Mouse (Mus musculus) liver, embryonic 11.5 days (tissue): ENCODE results near the gene Cmtm3. TPM values are rescaled to one million over a fixed set of nuclear protein-coding genes. Genes with fewer than 3 reads are reported as not detected.

Experiments used
- ATAC-seq: fragments of 200-750 bp; cut with Nextera tagmentation; replicated peaks from 2 replicates; pipeline ENCODE4 v1.8.0; 2017; ENCODE audit warnings: moderate number of reproducible peaks, mild to moderate bottlenecking, moderate TSS enrichment, moderate library complexity; ENCODE audit not compliant: low FRiP score
- DNase-seq: peaks from one replicate; pipeline ENCODE4 v3.0.0-alpha.2; 2017; ENCODE audit warnings: low spot score
- H3K27ac ChIP-seq: fragments of 300-500 bp; sonication (generic); 2 replicates; pipeline ENCODE4 v1.5.1; 2014; ENCODE audit warnings: mild to moderate bottlenecking, low read depth, low read length, control low read depth
- H3K27me3 ChIP-seq: fragments of 300-500 bp; sonication (generic); replicated peaks from 2 replicates; pipeline ENCODE4 v1.6.1; 2014; ENCODE audit warnings: low read length, mixed read lengths; ENCODE audit not compliant: control insufficient read depth, insufficient read depth
- H3K36me3 ChIP-seq: fragments of 300-500 bp; sonication (generic); 2 replicates; pipeline ENCODE4 v1.6.1; 2014; ENCODE audit warnings: mild to moderate bottlenecking, low read length, moderate library complexity, mixed read lengths; ENCODE audit not compliant: control insufficient read depth, insufficient read depth
- H3K4me1 ChIP-seq: fragments of 300-500 bp; sonication (generic); replicated peaks from 2 replicates; pipeline ENCODE4 v1.6.1; 2014; ENCODE audit warnings: low read length, mixed read lengths; ENCODE audit not compliant: control insufficient read depth, insufficient read depth
- H3K4me2 ChIP-seq: fragments of 300-500 bp; sonication (generic); 2 replicates; pipeline ENCODE4 v1.6.1; 2014; ENCODE audit warnings: mild to moderate bottlenecking, control low read depth, moderate library complexity
- H3K4me3 ChIP-seq: fragments of 300-500 bp; sonication (generic); 2 replicates; pipeline ENCODE4 v1.5.1; 2014; ENCODE audit warnings: low read depth, low read length, control low read depth
- H3K9ac ChIP-seq: fragments of 300-500 bp; sonication (generic); 2 replicates; pipeline ENCODE4 v1.6.1; 2014; ENCODE audit warnings: low read depth, low read length, control low read depth
- H3K9me3 ChIP-seq: fragments of 300-500 bp; sonication (generic); 2 replicates; pipeline ENCODE4 v1.6.1; 2016; ENCODE audit warnings: low read length, inconsistent platforms, mixed read lengths; ENCODE audit not compliant: control insufficient read depth
- WGBS: fragments of 180-500 bp; shearing (Covaris S2); extraction: QIAGEN DNeasy Blood & Tissue Kit; methylation state at CpG from one replicate; pipeline ENCODE4 v1.1.7; 2014; 5-methylcytosine and 5-hydroxymethylcytosine counted together
- polyA plus RNA-seq: library from polyadenylated mRNA; unstranded; fragments of >200 nt; fragmentation: Nextera tagmentation; extraction: Ambion mirVana; gene quantifications from 2 replicates; pipeline ENCODE4 v1.2.1, GENCODE M21; 2014

Gene Cmtm3
- polyA plus RNA-seq, 1 experiment from 2014 or later = 62.4 TPM

- Histone ChIP-seq H3K27me3 (no peaks in the 10 kb centered on the region), H3K4me1 (no peaks in the 10 kb centered on the region), H3K9me3 (no peaks in the 10 kb centered on the region), H3K4me3 (no peak overlapping the region), H3K27ac (no peak overlapping the region), H3K36me3 (no peaks in the 10 kb centered on the region), H3K9ac (no peak overlapping the region), H3K4me2 (no peak overlapping the region)
- DNase-seq = no peak
- 81% methylated on average over 6 of the region's 6 CpGs for WGBS
- ATAC-seq = no peak
Measured at GRCm38 (mm10) chr8:104370071-104370470, 30.9 kb downstream of the Cmtm3 start.

DNA sequence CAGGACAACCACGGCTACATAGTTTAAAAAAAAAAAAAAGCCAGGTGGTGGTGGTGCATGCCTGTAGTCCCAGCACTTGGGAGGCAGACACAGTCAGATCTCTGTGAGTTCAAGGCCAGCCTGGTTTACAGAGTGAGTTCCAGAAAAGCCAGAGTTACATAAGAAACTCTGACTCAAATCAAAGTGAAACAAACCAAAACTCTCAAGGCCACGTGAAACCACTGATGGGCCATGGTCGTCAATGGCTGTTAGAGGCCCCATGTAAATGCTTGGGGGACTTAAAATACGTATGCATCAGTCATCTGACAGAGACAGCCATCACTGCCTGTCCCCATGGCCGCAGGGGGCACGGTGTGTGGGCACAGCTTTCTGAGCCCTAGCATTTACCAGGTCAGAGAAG lies 31.9 kb downstream of the Cmtm3 start:
- no peak for ATAC-seq
- no peak overlapping the region for H3K4me2 ChIP-seq
- whole genome bisulfite sequencing = 78% methylated on average over 6 of the region's 6 CpGs
- DNase-seq = no peak
- no peaks in the 10 kb centered on the region for H3K27me3 ChIP-seq
- H3K36me3 ChIP-seq = no peaks in the 10 kb centered on the region
- H3K4me3 ChIP-seq = no peak overlapping the region
- H3K9ac ChIP-seq = no peak overlapping the region
- H3K9me3 ChIP-seq = no peaks in the 10 kb centered on the region
- H3K4me1 ChIP-seq = no peaks in the 10 kb centered on the region
- no peak overlapping the region for H3K27ac ChIP-seq

- H3K9me3 ChIP-seq = no peaks in the 10 kb centered on the region
- 79% methylated on average over 11 of the region's 11 CpGs for WGBS
- no peak overlapping the region for H3K9ac ChIP-seq
- no peaks in the 10 kb centered on the region for H3K4me1 ChIP-seq
- DNase-seq (no peak), ATAC-seq (no peak)
- H3K4me3 ChIP-seq = no peak overlapping the region
- H3K4me2 ChIP-seq = no peak overlapping the region
- no peak overlapping the region for H3K27ac ChIP-seq
- H3K27me3 ChIP-seq = no peaks in the 10 kb centered on the region
- no peaks in the 10 kb centered on the region for H3K36me3 ChIP-seq
Measured at GRCm38 (mm10) chr8:104373779-104374178, 34.6 kb downstream of the Cmtm3 start.

DNA sequence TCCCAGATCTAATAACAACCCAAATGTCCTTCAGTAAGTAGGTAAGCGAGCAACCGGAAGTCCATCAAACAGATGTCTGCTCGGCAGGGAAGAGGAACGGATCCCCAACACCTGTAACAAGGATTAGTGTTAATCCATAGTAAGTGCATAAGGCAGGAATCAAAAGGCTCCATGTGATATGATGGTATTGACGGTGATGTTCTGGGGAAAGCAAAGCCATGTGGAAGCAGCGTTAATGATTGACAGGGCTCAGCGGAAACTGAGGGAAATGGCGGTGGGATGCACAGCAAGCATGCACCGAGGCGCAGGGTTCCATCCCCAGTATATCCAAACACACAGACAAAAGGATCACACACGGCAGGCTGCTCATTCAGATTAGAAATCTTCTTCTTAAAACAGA lies 35.1 kb downstream of the Cmtm3 start:
- Histone ChIP-seq H3K4me3 (no peak overlapping the region), H3K9me3 (no peaks in the 10 kb centered on the region), H3K27me3 (no peaks in the 10 kb centered on the region), H3K4me2 (no peak overlapping the region), H3K36me3 (no peaks in the 10 kb centered on the region), H3K4me1 (no peaks in the 10 kb centered on the region), H3K9ac (no peak overlapping the region), H3K27ac (no peak overlapping the region)
- 78% methylated on average over 11 of the region's 11 CpGs for WGBS
- no peak for DNase-seq
- ATAC-seq = no peak

GRCm38 (mm10) chr8:104374864-104375846 lies 35.9 kb downstream of the Cmtm3 start:
- peak; percentile 50; the same call in 1 of the 2 replicates for ATAC-seq

GRCm38 (mm10) chr8:104375959-104376358 lies 36.7 kb downstream of the Cmtm3 start:
- H3K4me2 ChIP-seq = no peak overlapping the region
- no peak overlapping the region for H3K9ac ChIP-seq
- no peak overlapping the region for H3K27ac ChIP-seq
- no peaks in the 10 kb centered on the region for H3K9me3 ChIP-seq
- ATAC-seq (no peak), DNase-seq (no peak)
- H3K4me1 ChIP-seq = no peaks in the 10 kb centered on the region
- 76% methylated on average over 5 of the region's 5 CpGs for WGBS
- H3K27me3 ChIP-seq = no peaks in the 10 kb centered on the region
- no peaks in the 10 kb centered on the region for H3K36me3 ChIP-seq
- H3K4me3 ChIP-seq = no peak overlapping the region

More at GRCm38 (mm10) chr8:104374864-104375846, 35.9 kb downstream of the Cmtm3 start:
- H3K27me3 ChIP-seq = no peaks in the 10 kb centered on the region
- no peak overlapping the region for H3K4me3 ChIP-seq
- no peaks in the 10 kb centered on the region for H3K9me3 ChIP-seq
- 68% methylated on average over 14 of the region's 14 CpGs for WGBS
- H3K4me1 ChIP-seq = no peaks in the 10 kb centered on the region
- no peak for DNase-seq
- no peak overlapping the region for H3K27ac ChIP-seq
- H3K4me2 ChIP-seq = no peak overlapping the region; the same call in 1 of the 2 replicates
- no peak overlapping the region for H3K9ac ChIP-seq
- H3K36me3 ChIP-seq = no peaks in the 10 kb centered on the region

DNA sequence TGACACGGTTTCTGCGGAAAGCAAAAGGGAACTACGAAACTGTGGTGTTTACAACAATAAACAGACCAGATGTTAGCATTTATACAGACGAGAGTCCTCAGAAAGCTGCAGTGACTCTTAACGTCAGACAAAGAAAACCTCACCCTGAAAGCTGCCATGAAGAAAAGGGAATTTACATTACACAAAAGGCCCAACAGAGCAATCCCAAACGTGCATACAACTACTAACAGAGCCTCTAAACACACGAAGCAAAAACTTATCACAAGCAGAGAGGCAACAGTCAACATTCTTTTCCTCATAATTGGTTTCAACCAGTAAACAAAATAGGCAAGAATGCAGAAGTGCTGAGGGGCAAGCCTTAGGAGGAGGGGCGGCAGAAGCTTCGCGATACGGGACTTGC lies 37.5 kb downstream of the Cmtm3 start:
- no peaks in the 10 kb centered on the region for H3K27me3 ChIP-seq
- DNase-seq (no peak), ATAC-seq (no peak)

GRCm38 (mm10) chr8:104379301-104379836 lies 40.2 kb downstream of the Cmtm3 start:
- no peaks in the 10 kb centered on the region for H3K9me3 ChIP-seq
- no peaks in the 10 kb centered on the region for H3K36me3 ChIP-seq
- ATAC-seq (no peak), DNase-seq (no peak)
- no peak overlapping the region for H3K27ac ChIP-seq
- no peaks in the 10 kb centered on the region for H3K4me1 ChIP-seq
- H3K4me2 ChIP-seq = no peak overlapping the region
- WGBS = 74% methylated on average over 10 of the region's 10 CpGs
- no peaks in the 10 kb centered on the region for H3K27me3 ChIP-seq
- no peak overlapping the region for H3K9ac ChIP-seq
- no peak overlapping the region for H3K4me3 ChIP-seq

More for the DNA sequence above, 37.5 kb downstream of the Cmtm3 start:
- no peaks in the 10 kb centered on the region for H3K36me3 ChIP-seq
- H3K4me3 ChIP-seq = no peak overlapping the region
- H3K27ac ChIP-seq = no peak overlapping the region
- no peaks in the 10 kb centered on the region for H3K9me3 ChIP-seq
- 71% methylated on average over 11 of the region's 11 CpGs for WGBS
- H3K4me2 ChIP-seq = no peak overlapping the region
- no peak overlapping the region for H3K9ac ChIP-seq
- H3K4me1 ChIP-seq = no peaks in the 10 kb centered on the region
